Mouse (Mus musculus) v-Abl transformed pro-B cells (cell line): ENCODE results near the gene Sv2b.

Experiments used
- in situ Hi-C, 2 experiments: fragments of 400-800 bp; cut with MboI; formaldehyde crosslinking; loops; one replicate each; pipeline ENCODE4 v1.15.1; 2025; ENCODE audit not compliant: unreplicated experiment in 2 of 2

Gene Sv2b

DNA sequence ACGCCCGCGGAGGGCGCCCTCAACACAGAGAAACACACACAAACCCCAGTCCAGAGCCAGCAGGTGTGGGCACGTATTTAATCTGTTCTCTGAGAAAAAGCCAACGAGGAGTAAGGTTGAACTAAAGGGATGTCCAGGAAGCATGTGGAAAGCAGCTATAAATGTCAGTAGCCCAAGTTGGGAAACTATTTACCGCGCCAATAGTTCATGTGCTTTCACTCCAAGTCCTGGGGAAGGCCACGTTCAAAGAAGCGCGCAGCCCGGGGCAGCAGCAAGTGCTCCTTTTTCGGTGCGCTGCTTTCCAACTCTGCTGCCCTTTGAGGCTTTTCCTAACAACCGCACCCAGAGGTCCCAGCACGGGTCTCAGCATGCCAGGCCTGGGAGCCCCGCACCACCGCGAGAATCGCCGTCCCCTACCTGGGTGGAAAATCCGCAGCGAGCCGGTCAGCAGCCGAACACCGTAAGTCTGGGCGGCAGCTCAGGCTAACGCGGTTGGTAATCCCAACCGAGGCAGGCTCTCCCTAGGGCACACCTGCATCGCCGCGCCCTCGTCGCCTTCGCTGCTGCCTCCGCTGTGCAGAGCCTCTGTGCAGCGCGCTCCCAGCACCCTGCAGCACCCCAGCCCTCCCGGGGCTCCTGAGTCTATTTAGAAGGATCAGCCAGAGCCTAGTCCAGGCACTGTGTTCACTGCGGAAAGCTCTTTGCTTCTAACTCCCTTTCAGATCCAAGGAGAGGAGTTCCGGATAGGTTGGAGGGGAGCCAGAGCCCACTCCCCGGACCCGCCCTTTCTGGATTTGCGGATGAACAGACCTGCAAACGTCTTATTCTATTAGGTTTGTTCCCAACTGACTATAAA is at the start of gene Sv2b:
Gene Sv2b, minus strand, starts transcription at position 806 of the 856 bp plus-strand sequence.
- in situ Hi-C loops = loop anchor here in 1 of 2 experiments (25.0 kb wide), 1 partner anchor 1154 kb away; no protein-coding TSS in a partner anchor

GRCm38 (mm10) chr7:75358284-75358851 is 49.3 kb upstream of the Sv2b start:
- in situ Hi-C loops = loop anchor here in 1 of 2 experiments (25.0 kb wide), 1 partner anchor 1579 kb away; no protein-coding TSS in a partner anchor

GRCm38 (mm10) chr7:75355521-75355920 is 46.5 kb upstream of the Sv2b start:
- in situ Hi-C loops = loop anchor here in 1 of 2 experiments (25.0 kb wide), 1 partner anchor 1582 kb away; no protein-coding TSS in a partner anchor

GRCm38 (mm10) chr7:75352777-75353374 is 43.8 kb upstream of the Sv2b start:
- in situ Hi-C loops = loop anchor here in 1 of 2 experiments (25.0 kb wide), 1 partner anchor 1584 kb away; no protein-coding TSS in a partner anchor

DNA sequence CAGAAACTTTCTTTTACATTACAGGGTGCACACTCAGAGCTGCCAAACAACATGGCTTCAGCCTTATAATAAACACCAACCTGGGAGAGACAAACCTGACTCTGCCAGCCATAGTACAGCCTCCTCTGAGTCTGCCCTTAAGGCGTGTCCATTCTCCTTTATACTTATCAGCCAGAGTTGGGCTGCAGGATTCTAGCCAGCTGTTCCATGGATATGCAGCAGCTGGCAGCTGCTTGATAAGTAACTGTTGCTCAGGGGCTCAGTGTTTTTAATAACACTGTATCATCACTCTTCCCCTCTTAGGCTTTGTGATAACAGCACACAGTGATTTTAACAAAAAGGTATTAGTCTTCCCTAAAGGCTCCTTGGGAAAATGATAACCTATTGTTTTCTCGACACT is 41.1 kb upstream of the Sv2b start:
- in situ Hi-C loops = loop anchor here in 1 of 2 experiments (25.0 kb wide), 1 partner anchor 1587 kb away; no protein-coding TSS in a partner anchor

DNA sequence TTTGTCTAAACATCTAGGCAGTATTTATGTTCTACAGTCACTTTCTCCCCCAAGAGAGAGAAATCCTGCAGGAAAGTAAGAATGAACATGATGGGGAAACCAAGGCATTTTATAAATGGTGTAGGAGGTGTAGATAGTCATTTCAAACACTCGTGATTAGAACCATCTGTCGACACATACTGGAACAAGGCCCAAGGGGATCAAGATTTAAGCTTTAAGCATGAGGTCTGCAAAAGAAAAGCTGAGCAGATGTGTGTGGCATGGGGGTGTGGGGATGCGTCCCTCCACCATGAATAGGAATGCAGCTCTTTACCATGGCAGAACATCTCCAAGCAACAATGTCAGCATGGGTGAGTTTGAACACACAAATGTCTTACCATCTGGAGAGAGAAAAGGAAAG is 23.2 kb upstream of the Sv2b start:
- in situ Hi-C loops = no loop called here

GRCm38 (mm10) chr7:75329740-75330142 is 20.7 kb upstream of the Sv2b start:
- in situ Hi-C loops = no loop called here

DNA sequence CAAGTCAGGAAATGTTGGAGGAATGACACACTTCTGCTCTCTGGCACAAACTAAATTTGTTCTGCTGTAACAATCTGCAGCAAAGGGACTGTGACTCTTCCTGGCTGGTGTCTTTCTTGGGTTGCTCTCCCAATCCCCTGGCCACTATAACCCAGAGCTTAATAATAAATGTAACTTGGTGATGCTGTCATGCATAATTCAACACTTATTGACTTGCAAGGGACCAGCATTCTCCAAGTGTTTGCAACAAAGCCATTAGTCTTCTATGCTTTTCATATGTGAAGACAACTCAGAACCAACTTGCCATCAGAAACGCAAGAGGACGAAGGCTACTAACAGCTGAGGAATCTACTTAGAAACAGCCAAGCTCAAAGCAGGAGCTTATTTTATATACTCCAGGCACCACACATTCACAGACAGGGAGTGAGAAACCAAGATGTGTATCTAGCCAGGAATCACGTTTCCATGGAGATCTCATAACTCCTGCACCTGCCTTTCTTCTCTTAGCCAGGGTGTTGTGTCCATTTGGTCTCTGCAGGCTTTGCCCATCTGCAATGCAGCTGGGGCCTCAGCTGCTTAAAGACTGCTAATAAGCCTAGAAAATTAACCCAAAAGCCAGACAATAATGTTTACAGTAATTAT is 19.8 kb upstream of the Sv2b start:
- in situ Hi-C loops = no loop called here

DNA sequence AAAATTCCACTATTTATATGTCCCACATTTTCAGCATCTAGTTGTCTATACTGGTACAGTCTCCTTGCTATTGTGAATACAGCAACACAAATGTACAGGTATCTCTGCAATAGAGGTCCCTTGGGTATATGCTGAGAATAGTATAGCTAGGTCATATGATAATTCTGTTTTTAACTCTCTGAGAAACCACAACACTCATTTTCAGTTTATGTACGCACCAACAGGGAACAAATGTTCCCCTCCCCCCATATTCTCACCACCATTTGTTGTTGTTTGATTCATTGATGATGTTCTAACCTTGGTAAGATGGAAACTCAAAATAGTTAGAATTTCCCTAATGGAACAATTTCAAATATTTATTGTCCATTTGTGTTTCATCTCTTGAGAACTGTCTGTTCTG is 16.2 kb upstream of the Sv2b start:
- in situ Hi-C loops = no loop called here

DNA sequence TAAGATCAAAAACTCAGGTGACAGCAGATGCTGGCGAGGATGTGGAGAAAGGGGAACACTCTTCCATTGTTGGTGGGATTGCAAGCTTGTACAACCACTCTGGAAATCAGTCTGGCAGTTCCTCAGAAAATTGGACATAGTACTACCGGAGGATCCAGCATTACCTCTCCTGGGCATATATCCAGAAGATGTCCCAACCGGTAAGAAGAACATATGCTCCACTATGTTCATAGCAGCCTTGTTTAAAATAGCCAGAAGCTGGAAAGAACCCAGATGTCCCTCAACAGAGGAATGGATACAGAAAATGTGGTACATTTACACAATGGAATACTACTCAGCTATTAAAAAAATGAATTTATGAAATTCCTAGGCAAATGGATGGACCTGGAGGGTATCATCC is 13.7 kb upstream of the Sv2b start:
- in situ Hi-C loops = loop anchor here in 1 of 2 experiments (25.0 kb wide), 1 partner anchor 1140 kb away; no protein-coding TSS in a partner anchor

- in situ Hi-C loops = loop anchor here in 1 of 2 experiments (25.0 kb wide), 1 partner anchor 1142 kb away; no protein-coding TSS in a partner anchor
Observed at GRCm38 (mm10) chr7:75320009-75320408, 10.9 kb upstream of the Sv2b start.

DNA sequence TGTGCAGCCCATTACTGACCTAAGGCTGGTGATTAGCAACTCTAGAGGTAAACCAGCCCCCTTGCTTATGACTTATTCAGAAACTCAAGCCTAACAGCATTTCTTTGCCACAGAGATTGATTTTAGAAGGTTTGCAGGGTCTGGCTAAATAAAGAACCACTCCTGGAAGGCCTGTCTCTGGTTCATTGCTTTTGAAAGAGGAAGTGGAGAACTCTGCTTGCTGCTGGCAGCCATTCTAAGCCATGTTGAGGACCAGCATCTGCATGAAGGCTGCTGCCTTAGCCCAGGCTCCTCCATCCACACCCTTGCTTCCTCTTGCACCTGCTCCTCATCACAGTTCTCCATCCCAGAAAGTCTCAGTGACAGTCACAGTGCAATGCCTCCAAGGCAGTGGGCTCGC is 9.3 kb upstream of the Sv2b start:
- in situ Hi-C loops = loop anchor here in 1 of 2 experiments (10.0 to 25.0 kb wide), 2 partner anchors 246 to 1144 kb away; no protein-coding TSS in a partner anchor

DNA sequence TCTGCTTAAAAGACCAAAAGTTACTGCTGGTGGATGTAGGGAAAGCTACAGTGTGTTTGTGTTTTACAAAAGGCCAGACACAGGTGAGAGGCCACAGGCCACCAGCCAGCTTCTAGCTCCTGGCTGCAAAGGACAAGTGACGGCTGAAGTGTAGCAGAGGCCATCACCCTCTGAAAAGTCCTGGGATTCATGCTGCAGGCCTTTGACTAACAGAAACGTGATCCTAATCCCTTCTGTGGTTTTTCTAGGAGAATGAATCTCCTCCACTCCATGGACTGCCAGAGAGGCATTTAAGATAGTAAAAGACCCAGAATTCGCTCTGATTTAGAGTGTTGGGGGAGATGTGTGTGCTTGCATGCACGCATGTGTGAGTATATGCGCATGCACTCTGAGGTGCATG is 5.8 kb upstream of the Sv2b start:
- in situ Hi-C loops = loop anchor here in 1 of 2 experiments (5.0 to 25.0 kb wide), 3 partner anchors 52 to 1147 kb away; no protein-coding TSS in a partner anchor

- in situ Hi-C loops = loop anchor here in 1 of 2 experiments (25.0 kb wide), 1 partner anchor 1153 kb away; no protein-coding TSS in a partner anchor
Observed at GRCm38 (mm10) chr7:75309570-75309969, 508 bp upstream of the Sv2b start.

GRCm38 (mm10) chr7:75308140-75308456 is 964 bp downstream of the Sv2b start:
- in situ Hi-C loops = loop anchor here in 1 of 2 experiments (25.0 kb wide), 1 partner anchor 1154 kb away; no protein-coding TSS in a partner anchor

DNA sequence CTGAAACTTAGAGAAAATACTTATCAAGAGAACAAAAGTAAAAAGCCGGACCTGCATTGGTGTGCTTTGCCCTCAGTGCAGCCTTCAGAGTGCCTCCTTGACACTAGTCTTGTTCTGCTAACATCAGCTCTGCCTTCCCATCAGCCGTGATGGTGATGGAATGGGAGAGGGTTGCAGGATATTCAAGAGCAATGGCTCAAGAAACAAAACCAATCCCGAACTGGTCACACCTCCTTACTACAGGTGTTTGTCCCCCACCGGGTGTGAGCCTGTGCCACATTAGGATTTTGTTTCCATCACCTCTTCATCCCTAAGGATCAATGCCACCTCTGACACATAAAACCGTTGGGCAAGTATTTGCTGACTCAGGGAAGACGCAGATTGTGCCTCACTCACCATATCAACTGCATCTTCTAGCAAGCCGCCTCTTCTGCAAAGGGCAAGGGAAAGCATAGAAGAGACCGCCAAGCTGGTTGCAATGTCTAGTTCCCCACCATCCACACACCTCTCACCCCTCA is 1.4 kb downstream of the Sv2b start:
- in situ Hi-C loops = loop anchor here in 1 of 2 experiments (25.0 kb wide), 1 partner anchor 1155 kb away; no protein-coding TSS in a partner anchor

- in situ Hi-C loops = loop anchor here in 1 of 2 experiments (25.0 kb wide), 1 partner anchor 1156 kb away; no protein-coding TSS in a partner anchor
Observed at GRCm38 (mm10) chr7:75305901-75306465, 3.1 kb downstream of the Sv2b start.

GRCm38 (mm10) chr7:75302523-75303215 is 6.4 kb downstream of the Sv2b start:
- in situ Hi-C loops = loop anchor here in 1 of 2 experiments (25.0 kb wide), 1 partner anchor 1160 kb away; no protein-coding TSS in a partner anchor

- in situ Hi-C loops = no loop called here
Observed at GRCm38 (mm10) chr7:75299245-75299644, 9.8 kb downstream of the Sv2b start.
